Mouse (Mus musculus): ENCODE data around the gene AY074887.
"Not testable (repeated sequence)": the region's sequence is repeated elsewhere in the genome, so short reads cannot be mapped to it uniquely, and the experiment has no call there.

Gene AY074887

GRCm38 (mm10) chr9:54950575-54951321, at the start of gene AY074887, which contains the start of gene Psma4:
Gene AY074887 (minus strand): TSS chr9:54950998.
Gene Psma4 (plus strand): TSS chr9:54950790.
- DNase-seq (ENCODE audit: low spot score in 2 of 2), result peak; percentile 80 to 84

GRCm38 (mm10) chr9:54995645-54996044, 44.8 kb upstream of the AY074887 start:
- DNase-seq (ENCODE audit: low spot score in 2 of 2), result no peak

GRCm38 (mm10) chr9:54994381-54994780, 43.6 kb upstream of the AY074887 start:
- DNase-seq (ENCODE audit: low spot score in 2 of 2), result no peak

GRCm38 (mm10) chr9:54990362-54990761, 39.6 kb upstream of the AY074887 start:
- no peak for DNase-seq (ENCODE audit: low spot score in 2 of 2)

GRCm38 (mm10) chr9:54982401-54982800, 31.6 kb upstream of the AY074887 start:
- no peak for DNase-seq (ENCODE audit: low spot score in 2 of 2)

- no peak for DNase-seq (ENCODE audit: low spot score in 2 of 2)
Observed at GRCm38 (mm10) chr9:54981291-54982191, 30.7 kb upstream of the AY074887 start.

GRCm38 (mm10) chr9:54980674-54981073, 29.9 kb upstream of the AY074887 start, which contains the start of gene Chrna5:
Gene Chrna5 (plus strand): TSS chr9:54980880.
- DNase-seq (ENCODE audit: low spot score in 2 of 2), result no peak

- no peak for DNase-seq (ENCODE audit: low spot score in 2 of 2)
Observed at GRCm38 (mm10) chr9:54969972-54970637, 19.3 kb upstream of the AY074887 start.

- no peak for DNase-seq (ENCODE audit: low spot score in 2 of 2)
Observed at GRCm38 (mm10) chr9:54963669-54964068, 12.9 kb upstream of the AY074887 start.

- no peak for DNase-seq (ENCODE audit: low spot score in 2 of 2)
Observed at GRCm38 (mm10) chr9:54961059-54961458, 10.3 kb upstream of the AY074887 start.

- not testable (repeated sequence) for DNase-seq (ENCODE audit: low spot score in 2 of 2)
Observed at GRCm38 (mm10) chr9:54950162-54950561, 636 bp downstream of the AY074887 start.

- DNase-seq (ENCODE audit: low spot score in 2 of 2), result no peak
Observed at GRCm38 (mm10) chr9:54949465-54949864, 1.3 kb downstream of the AY074887 start.

- DNase-seq (ENCODE audit: low spot score in 2 of 2), result no peak
Observed at GRCm38 (mm10) chr9:54946256-54946655, 4.5 kb downstream of the AY074887 start.

GRCm38 (mm10) chr9:54944467-54944866, 6.3 kb downstream of the AY074887 start:
- DNase-seq (ENCODE audit: low spot score in 2 of 2), result no peak

GRCm38 (mm10) chr9:54942071-54942470, 8.7 kb downstream of the AY074887 start:
- DNase-seq (ENCODE audit: low spot score in 2 of 2), result no peak

GRCm38 (mm10) chr9:54932379-54932778, 18.4 kb downstream of the AY074887 start:
- no peak for DNase-seq (ENCODE audit: low spot score in 2 of 2)

GRCm38 (mm10) chr9:54931765-54932164, 19.0 kb downstream of the AY074887 start:
- no peak for DNase-seq (ENCODE audit: low spot score in 2 of 2)

- DNase-seq (ENCODE audit: low spot score in 2 of 2), result no peak
Observed at GRCm38 (mm10) chr9:54930741-54931140, 20.1 kb downstream of the AY074887 start.

- no peak for DNase-seq (ENCODE audit: low spot score in 2 of 2)
Observed at GRCm38 (mm10) chr9:54919946-54920345, 30.9 kb downstream of the AY074887 start.

- no peak for DNase-seq (ENCODE audit: low spot score in 2 of 2)
Observed at GRCm38 (mm10) chr9:54918781-54919180, 32.0 kb downstream of the AY074887 start.

- DNase-seq (ENCODE audit: low spot score in 2 of 2), result no peak
Observed at GRCm38 (mm10) chr9:54918191-54918590, 32.6 kb downstream of the AY074887 start.

Data from right cerebral cortex, postnatal 36 days (tissue).